Mouse (Mus musculus): ENCODE data around the gene Grin2d.
A peak's percentile ranks its signal among the peaks of the same experiment; 100 is the strongest.

The Grin2d gene

GRCm38 (mm10) chr7:45897258-45897757 lies 19.1 kb upstream of the Grin2d start:
- DNase-seq: no peak

- DNase-seq: peak; percentile 99
Observed at GRCm38 (mm10) chr7:45896517-45897257, 18.5 kb upstream of the Grin2d start, which contains the start of the genes Syngr4 and Tmem143. TSS of gene Syngr4 (minus strand) at chr7:45896714. TSS of gene Tmem143 (plus strand) at chr7:45896941.

- peak; percentile 52 for DNase-seq
Observed at GRCm38 (mm10) chr7:45895931-45896516, 17.8 kb upstream of the Grin2d start.

GRCm38 (mm10) chr7:45892651-45893050 lies 14.5 kb upstream of the Grin2d start:
- DNase-seq: no peak

GRCm38 (mm10) chr7:45887246-45887645 lies 9.1 kb upstream of the Grin2d start:
- no peak for DNase-seq

GRCm38 (mm10) chr7:45881011-45881410 lies 2.8 kb upstream of the Grin2d start:
- DNase-seq: no peak

- DNase-seq: no peak
Observed at GRCm38 (mm10) chr7:45880531-45880930, 2.4 kb upstream of the Grin2d start.

GRCm38 (mm10) chr7:45876895-45877294 lies 1.3 kb downstream of the Grin2d start:
- no peak for DNase-seq

- peak; percentile 68 for DNase-seq
Observed at GRCm38 (mm10) chr7:45873061-45873947, 4.9 kb downstream of the Grin2d start.

- peak; percentile 88 for DNase-seq
Observed at GRCm38 (mm10) chr7:45872624-45873023, 5.6 kb downstream of the Grin2d start, which contains the start of gene Kdelr1. TSS of gene Kdelr1 (plus strand) at chr7:45872772.

- DNase-seq: peak; percentile 35
Observed at GRCm38 (mm10) chr7:45870282-45871058, 7.7 kb downstream of the Grin2d start.

GRCm38 (mm10) chr7:45869787-45870186 lies 8.4 kb downstream of the Grin2d start:
- peak; percentile 42 for DNase-seq

- DNase-seq: peak; percentile 19
Observed at GRCm38 (mm10) chr7:45869107-45869670, 9.0 kb downstream of the Grin2d start.

GRCm38 (mm10) chr7:45867871-45868270 lies 10.3 kb downstream of the Grin2d start:
- no peak for DNase-seq

- DNase-seq: peak; percentile 80
Observed at GRCm38 (mm10) chr7:45865925-45866910, 12.0 kb downstream of the Grin2d start.

- no peak for DNase-seq
Observed at GRCm38 (mm10) chr7:45864435-45864834, 13.7 kb downstream of the Grin2d start.

- no peak for DNase-seq
Observed at GRCm38 (mm10) chr7:45862804-45863203, 15.4 kb downstream of the Grin2d start.

GRCm38 (mm10) chr7:45859008-45859407 lies 19.2 kb downstream of the Grin2d start:
- DNase-seq: no peak

GRCm38 (mm10) chr7:45856950-45857901 lies 21.0 kb downstream of the Grin2d start:
- DNase-seq: peak; percentile 71

All from cerebellum, adult 9-11 months (tissue).